Mouse (Mus musculus) thymus, adult 2 months (tissue): ENCODE measurements around the gene Stkld1.

Source experiments
- CTCF ChIP-seq: fragments of 200-500 bp; IDR thresholded peaks from 2 replicates; pipeline ENCODE4 v1.5.1; 2012; ENCODE audit warnings: mild to moderate bottlenecking, control low read depth, low read length, moderate library complexity, borderline replicate concordance; ENCODE audit not compliant: control insufficient read depth, poor library complexity, insufficient read depth; ENCODE audit errors: extremely low read depth
- POLR2A ChIP-seq: fragments of 200-500 bp; IDR thresholded peaks from 2 replicates; pipeline ENCODE4 v1.6.1; 2012; ENCODE audit warnings: mild to moderate bottlenecking, low read length, control low read depth, moderate library complexity; ENCODE audit not compliant: control insufficient read depth, poor library complexity, insufficient read depth; ENCODE audit errors: extremely low read depth

DNA sequence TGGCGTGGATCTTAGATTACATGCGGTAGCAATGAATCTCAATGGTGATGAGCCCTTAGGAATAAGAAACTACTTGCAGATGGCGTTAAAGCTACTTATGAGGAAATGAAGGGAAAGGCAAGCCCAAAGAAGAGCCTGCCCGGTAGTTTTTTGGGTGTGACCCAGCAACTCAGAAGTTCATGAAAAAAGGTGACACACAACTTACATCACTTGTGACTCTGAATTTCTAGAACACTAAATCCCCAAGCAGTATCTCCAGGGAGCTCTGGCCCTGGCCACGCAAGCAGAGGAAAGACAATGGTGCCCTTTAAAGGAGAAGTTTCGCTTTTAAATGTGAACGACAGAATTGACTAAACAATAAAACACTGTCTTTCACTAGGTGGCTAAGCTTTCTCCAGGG is 30.5 kb upstream of the Stkld1 start:
- TF ChIP-seq CTCF (no peak), POLR2A (no peak)
